Mouse (Mus musculus): Measurements from ENCODE around the gene Phldb2.

Phldb2 gene

DNA sequence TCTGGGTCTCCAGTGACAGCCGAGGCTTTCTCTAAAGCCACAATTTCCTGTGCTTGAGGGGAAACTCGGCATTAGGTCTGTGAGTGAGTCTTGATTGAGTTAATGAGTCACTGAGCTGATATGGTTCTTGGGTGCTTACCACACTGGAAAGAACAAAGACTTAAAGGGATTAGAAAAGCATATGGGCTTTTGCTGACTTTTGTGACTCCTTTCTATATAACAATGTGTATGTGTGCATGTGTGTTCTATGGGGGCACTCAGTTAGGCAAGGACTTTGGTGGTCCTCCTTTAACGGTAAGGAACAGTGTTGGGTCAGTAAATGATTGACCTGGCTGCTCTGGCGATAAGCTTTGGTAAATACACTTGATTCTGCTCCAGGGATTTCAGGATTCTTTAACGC lies 897 bp downstream of the Phldb2 start:
- in situ Hi-C loops (cut with MboI, MseI), result no loop called here

DNA sequence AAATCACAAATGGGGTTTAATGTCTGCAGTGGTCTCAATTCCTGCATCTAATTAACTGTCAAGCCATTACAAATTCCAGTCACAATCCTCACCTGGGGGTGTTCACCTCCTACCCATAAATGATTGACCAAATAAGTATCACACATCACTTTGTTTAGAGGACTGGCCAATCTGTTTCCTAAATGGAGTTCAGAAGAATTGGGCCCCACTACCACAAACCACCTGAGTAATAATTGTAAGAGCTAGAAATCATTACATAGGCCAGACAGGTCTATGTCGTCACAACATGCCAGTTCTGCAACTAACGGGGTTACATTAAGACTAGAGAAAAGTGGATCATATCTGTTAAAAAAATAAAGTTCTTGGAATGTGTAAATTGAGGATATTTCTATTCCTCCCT lies 1.4 kb downstream of the Phldb2 start:
- in situ Hi-C loops (cut with MboI, MseI), result no loop called here

DNA sequence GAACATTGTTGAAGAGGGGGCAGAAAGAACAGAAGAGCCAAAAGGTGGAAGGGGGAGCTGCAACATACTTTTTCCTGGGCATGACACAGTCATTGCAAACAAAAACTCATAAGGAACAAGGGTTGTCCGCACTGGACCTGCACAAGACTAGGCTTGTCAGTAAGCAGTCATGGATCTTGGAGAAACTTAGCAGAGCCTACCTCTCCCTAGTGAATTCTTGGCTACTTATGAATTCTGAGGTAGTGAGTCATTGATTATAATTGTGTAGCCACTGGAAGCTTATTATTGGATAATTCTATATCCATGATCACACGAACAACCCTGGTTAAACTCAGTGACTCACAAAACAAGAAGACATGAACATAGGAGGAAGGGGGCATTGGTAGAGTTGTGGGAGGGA lies 7.1 kb downstream of the Phldb2 start:
- in situ Hi-C loops (cut with MboI, MseI), result no loop called here

- in situ Hi-C loops (cut with MboI, MseI), result no loop called here
Observed at GRCm38 (mm10) chr16:45945649-45946048, 7.7 kb downstream of the Phldb2 start.

DNA sequence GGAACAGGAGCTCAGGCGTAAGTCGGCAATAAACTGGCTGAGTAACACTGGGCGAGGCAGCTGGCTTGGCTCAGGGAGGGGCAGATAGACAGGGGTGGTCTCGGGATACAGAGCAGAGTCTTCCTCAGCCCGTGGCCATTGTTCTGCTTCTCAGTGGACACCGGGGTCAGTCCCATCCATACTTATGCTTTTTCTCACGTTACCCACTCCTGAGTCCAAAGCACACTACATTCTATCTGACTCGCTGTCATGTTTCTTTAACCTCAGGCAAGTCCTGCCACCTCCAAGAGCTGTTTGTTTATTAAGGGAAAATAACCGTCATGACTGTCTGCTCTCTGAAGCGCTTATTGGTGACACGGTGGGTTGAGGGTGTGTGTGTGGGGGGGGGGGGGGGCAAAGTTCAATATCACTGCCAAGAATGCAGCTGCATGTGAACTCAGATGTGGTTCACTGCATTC lies 8.2 kb downstream of the Phldb2 start:
- in situ Hi-C loops (cut with MboI, MseI), result no loop called here

GRCm38 (mm10) chr16:45942169-45942891 lies 11.1 kb downstream of the Phldb2 start:
- in situ Hi-C loops (cut with MboI, MseI), result no loop called here

- in situ Hi-C loops (cut with MboI, MseI), result no loop called here
Observed at GRCm38 (mm10) chr16:45940701-45941100, 12.7 kb downstream of the Phldb2 start.

DNA sequence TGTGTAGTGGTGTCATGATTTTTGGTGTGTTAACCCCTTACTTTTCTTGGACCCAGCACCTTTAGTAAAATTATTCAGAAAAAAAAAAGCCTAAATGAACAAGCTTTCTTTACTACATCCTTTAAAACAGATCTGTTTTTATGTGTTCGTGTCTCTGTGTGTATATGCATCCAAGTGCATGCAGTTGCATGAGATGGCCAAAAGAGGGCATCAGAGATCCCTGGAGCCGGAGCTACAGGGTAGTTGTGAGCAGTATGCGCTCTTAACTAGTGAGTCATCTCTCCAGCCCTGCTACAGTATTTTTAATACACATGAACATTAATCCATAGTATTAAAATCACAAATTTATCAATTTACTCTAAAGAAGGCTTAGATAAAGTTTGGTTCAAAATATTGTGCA lies 14.0 kb downstream of the Phldb2 start:
- in situ Hi-C loops (cut with MboI, MseI), result no loop called here

- in situ Hi-C loops (cut with MboI, MseI), result no loop called here
Observed at GRCm38 (mm10) chr16:45937381-45937780, 16.0 kb downstream of the Phldb2 start.

GRCm38 (mm10) chr16:45936521-45936920 lies 16.9 kb downstream of the Phldb2 start:
- in situ Hi-C loops (cut with MboI, MseI), result no loop called here

DNA sequence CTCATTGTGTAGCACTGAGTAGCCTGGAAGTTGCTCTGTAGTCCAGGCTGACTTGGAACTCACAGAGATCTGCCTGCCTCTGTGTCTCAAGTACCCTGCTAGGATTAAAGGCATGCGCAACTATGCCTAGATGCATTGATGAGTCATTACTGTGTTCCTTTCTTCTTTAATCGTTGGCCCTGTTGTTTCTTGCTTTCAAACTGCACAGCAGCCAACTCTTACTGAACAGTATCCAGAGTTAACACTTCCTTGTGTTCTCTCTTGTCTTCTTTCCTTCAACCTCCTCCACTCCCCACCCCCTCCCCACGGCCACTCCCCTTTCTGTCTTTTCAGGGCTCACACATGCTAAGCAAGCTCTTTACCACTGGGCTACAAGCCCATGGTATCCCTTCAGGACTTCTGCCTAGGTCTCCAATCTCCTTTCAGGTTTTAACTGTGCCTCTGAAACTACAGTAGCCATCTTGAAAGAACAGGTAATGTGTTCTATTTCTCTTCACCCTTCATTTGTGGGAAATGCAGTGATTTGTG lies 17.4 kb downstream of the Phldb2 start:
- in situ Hi-C loops (cut with MboI, MseI), result no loop called here

- in situ Hi-C loops (cut with MboI, MseI), result no loop called here
Observed at GRCm38 (mm10) chr16:45934721-45935407, 18.5 kb downstream of the Phldb2 start.

DNA sequence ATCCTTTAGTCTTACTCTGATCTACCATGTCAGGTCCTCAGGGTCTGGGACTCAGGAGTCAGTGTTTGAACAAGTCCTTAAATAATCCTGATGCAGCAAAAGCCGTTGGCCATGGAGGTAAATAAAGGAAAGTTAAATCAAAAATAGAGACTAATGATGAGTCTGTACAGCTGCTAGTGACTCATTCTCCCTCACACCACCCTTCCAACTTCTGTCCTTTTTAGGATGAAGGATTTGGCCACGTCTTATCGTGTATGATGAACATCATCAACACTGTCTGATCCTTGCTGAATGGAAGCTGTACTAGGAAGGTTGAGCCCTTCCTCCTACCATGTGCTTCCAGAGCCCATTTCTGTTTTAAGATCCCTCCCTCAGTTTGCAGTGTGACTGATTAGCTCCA lies 23.1 kb downstream of the Phldb2 start:
- in situ Hi-C loops (cut with MboI, MseI), result no loop called here

GRCm38 (mm10) chr16:45928090-45928489 lies 25.3 kb downstream of the Phldb2 start:
- in situ Hi-C loops (cut with MboI, MseI), result no loop called here

DNA sequence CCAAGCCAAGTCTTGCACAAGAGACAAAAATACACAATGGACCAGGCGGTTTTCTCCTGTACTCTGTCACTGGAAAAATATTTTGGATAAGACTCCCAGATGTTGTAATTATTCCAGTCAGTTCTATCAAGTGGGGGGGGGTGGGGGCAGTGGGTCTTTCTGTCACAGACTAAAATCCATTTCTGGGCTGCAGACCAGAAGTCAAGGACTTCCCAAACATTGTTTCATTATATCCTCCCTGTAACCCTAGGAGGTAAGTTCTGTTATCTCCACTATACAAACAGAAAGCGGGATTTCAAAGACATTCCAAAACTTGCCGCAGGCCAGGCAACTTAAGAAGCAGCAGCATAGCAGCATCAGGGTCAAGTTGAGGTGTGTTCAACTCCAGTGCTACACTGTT lies 25.8 kb downstream of the Phldb2 start:
- in situ Hi-C loops (cut with MboI, MseI), result no loop called here

DNA sequence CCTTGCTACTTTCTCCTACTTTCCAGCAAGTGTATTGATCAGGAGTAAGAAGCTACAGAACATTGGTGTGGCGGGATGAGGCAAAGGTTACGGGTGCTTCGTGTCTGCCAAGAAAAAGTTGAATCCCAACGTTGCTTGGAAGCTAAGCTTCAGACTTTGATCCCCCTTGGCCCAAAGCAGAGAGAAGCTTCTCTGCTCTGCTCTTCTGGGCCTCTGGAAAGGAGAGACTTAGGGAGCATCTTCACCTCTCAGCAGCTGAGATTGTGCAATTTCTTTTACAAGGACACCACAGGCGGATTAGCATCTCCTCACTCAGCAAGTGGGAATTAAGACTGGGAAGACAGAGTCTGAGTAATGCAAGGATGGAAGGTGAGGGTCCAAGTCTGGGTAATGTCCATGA lies 26.5 kb downstream of the Phldb2 start:
- in situ Hi-C loops (cut with MboI, MseI), result no loop called here

DNA sequence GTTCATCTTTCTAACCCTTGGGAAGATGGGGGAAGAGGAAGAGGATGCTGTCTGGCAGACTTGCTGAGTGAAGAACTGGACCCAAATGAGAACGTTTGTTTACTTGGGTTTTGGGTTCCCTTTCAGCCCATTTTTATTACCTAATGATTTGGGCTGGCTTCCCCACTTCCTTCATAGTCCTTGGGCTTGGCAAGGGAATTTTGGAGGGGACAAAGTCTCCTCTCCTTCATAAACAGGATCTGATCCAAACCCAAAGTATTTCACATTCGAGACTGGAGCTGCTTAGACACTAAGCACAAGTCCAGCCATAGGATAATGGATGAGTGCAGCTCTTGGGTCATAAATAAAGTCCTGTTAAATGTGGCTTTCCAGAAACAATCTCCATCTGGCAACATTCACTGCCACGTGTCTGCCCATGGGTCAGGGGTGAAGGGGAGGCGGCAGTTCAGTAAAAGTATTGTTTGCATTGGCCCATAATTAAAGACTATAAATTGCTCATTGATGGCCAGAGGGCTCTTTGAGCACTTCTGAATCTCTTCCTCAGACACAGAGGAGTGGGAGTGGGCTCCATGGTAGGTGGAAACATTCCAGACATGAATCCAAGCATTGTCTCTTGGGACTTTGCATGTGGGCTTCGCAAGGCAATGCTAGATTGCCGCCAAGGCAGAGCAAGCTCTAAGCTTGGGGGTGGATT lies 29.5 kb downstream of the Phldb2 start:
- in situ Hi-C loops (cut with MboI, MseI), result loop anchor here (25.0 kb wide), 1 partner anchor 1613 kb away; no protein-coding TSS in a partner anchor

DNA sequence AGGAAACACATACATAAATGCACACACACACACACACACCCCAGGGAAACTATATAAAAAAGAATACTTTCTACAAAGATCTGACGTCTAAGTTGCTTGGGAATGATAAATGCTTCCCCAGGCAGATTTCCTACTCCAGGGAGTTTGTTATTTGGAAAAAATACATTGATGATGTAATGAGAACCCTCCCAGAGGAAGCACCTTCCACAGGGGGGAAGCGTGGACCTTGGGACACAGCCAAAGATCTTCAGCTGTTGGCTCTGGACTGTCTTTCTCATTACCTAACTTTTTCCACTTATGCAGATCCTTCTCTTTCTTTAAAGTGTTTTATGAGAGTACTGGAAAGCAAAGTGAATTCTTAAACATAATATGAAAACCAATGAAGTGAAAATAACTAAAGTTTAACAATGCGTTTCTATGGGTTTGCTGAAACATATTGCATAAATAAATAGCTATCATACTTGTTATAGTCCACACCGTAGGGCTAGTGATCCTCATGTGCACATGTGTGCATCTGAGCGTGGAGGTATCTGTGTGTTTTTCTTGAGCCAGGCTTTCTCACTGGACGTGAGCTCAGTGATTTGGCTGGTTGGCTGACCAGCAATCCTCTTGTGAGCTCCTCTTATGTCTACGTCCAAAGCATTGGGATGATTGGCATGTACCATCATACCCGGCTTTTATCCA lies 30.7 kb downstream of the Phldb2 start:
- in situ Hi-C loops (cut with MboI, MseI), result loop anchor here (25.0 kb wide), 1 partner anchor 1615 kb away; no protein-coding TSS in a partner anchor

DNA sequence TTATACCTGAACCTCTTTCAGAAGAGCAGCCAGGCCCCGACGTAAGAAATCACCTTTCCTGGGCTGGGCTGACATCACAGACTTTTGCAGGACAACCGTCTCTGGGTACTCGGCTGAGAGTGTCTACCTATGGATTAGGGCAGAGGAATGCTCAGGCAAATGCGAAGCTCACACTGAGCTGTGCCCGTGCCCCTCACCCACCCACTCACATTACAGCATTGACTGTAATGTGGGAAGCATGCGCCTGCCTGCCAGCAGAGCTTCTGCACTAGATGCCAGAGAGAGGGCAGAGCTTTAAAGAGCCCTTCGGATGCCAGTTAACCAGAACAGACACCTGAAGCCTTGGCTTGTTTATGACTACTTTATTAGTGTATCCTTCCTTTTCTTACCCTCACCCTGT lies 33.8 kb downstream of the Phldb2 start:
- in situ Hi-C loops (cut with MboI, MseI), result loop anchor here (25.0 kb wide), 1 partner anchor 1618 kb away; no protein-coding TSS in a partner anchor

DNA sequence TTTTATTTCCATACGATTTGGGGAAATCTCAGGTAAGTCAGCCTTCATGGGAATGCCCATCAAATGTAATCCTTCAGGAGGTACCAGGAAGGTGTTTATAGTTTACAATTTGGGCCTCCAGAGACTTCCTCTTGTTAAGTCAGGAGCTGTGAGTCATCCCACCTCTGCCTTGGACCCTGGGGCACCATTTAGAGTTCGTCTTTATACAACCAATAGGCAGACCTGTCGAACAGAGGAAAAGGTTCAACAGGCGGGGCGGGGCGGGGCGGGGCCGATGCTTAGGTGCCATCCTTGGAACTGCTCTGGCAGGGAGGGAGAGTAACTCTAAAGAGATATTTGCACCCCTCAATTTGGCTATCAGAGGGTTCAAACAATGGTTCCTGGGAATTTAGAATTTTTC lies 49.8 kb downstream of the Phldb2 start:
- in situ Hi-C loops (cut with MboI, MseI), result loop anchor here (25.0 kb wide), 1 partner anchor 1634 kb away; no protein-coding TSS in a partner anchor

DNA sequence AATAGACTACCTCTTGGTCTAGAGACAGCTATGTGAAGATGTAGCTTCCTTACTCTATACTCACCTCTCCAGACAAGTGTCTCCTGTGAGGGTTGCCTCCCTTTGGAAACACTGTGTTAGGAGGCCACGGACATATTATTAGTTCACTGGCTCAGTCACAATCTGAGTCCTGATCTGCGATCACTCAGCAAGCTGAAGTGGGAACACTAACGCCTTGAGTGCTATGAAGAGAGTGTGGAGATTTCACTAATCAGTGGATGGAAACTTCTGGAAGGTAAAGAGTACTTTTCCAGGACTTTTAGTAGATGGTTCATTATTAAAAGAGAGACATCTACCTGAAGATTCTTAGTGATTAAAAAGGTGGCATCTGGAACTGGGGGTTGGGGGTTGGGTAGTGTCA lies 54.9 kb downstream of the Phldb2 start:
- in situ Hi-C loops (cut with MboI, MseI), result no loop called here

GRCm38 (mm10) chr16:45896587-45896986 lies 56.8 kb downstream of the Phldb2 start:
- in situ Hi-C loops (cut with MboI, MseI), result no loop called here
